Mouse (Mus musculus) thymus, postnatal 14 days (tissue): Measurements from ENCODE around the gene Tma7.

Source experiments
- DNase-seq: peaks from one replicate; pipeline ENCODE4 v3.0.0; 2021

Tma7 gene

GRCm38 (mm10) chr9:109082124-109082800, at the start of gene Tma7, which contains the start of gene Ccdc51:
Tma7 (minus strand) TSS chr9:109082587.
Ccdc51 (plus strand) TSS chr9:109082493.
- DNase-seq = peak; percentile 85

GRCm38 (mm10) chr9:109130076-109130475, 47.7 kb upstream of the Tma7 start:
- no peak for DNase-seq

GRCm38 (mm10) chr9:109128211-109128610, 45.8 kb upstream of the Tma7 start:
- no peak for DNase-seq

GRCm38 (mm10) chr9:109127076-109127475, 44.7 kb upstream of the Tma7 start:
- no peak for DNase-seq

GRCm38 (mm10) chr9:109125481-109125880, 43.1 kb upstream of the Tma7 start:
- DNase-seq = no peak

- DNase-seq = no peak
Measured at GRCm38 (mm10) chr9:109125043-109125442, 42.7 kb upstream of the Tma7 start.

- DNase-seq = no peak
Measured at GRCm38 (mm10) chr9:109124164-109124563, 41.8 kb upstream of the Tma7 start.

- no peak for DNase-seq
Measured at GRCm38 (mm10) chr9:109123266-109123665, 40.9 kb upstream of the Tma7 start.

- DNase-seq = peak; percentile 51
Measured at GRCm38 (mm10) chr9:109122553-109123085, 40.2 kb upstream of the Tma7 start.

- no peak for DNase-seq
Measured at GRCm38 (mm10) chr9:109120956-109121355, 38.6 kb upstream of the Tma7 start.

- DNase-seq = no peak
Measured at GRCm38 (mm10) chr9:109119571-109119970, 37.2 kb upstream of the Tma7 start.

- DNase-seq = no peak
Measured at GRCm38 (mm10) chr9:109118106-109118505, 35.7 kb upstream of the Tma7 start.

GRCm38 (mm10) chr9:109116205-109116604, 33.8 kb upstream of the Tma7 start:
- DNase-seq = no peak

- no peak for DNase-seq
Measured at GRCm38 (mm10) chr9:109114871-109115270, 32.5 kb upstream of the Tma7 start.

GRCm38 (mm10) chr9:109114276-109114675, 31.9 kb upstream of the Tma7 start:
- no peak for DNase-seq

GRCm38 (mm10) chr9:109113331-109113730, 30.9 kb upstream of the Tma7 start:
- DNase-seq = no peak

- no peak for DNase-seq
Measured at GRCm38 (mm10) chr9:109111591-109111990, 29.2 kb upstream of the Tma7 start.

- DNase-seq = no peak
Measured at GRCm38 (mm10) chr9:109111101-109111500, 28.7 kb upstream of the Tma7 start.

- DNase-seq = no peak
Measured at GRCm38 (mm10) chr9:109110240-109110639, 27.9 kb upstream of the Tma7 start.

GRCm38 (mm10) chr9:109107341-109107740, 25.0 kb upstream of the Tma7 start:
- DNase-seq = no peak

GRCm38 (mm10) chr9:109105648-109106047, 23.3 kb upstream of the Tma7 start:
- DNase-seq = no peak

- DNase-seq = no peak
Measured at GRCm38 (mm10) chr9:109105011-109105410, 22.6 kb upstream of the Tma7 start.

- DNase-seq = no peak
Measured at GRCm38 (mm10) chr9:109104083-109104482, 21.7 kb upstream of the Tma7 start.

- DNase-seq = no peak
Measured at GRCm38 (mm10) chr9:109103250-109103649, 20.9 kb upstream of the Tma7 start.

- DNase-seq = no peak
Measured at GRCm38 (mm10) chr9:109102541-109102940, 20.2 kb upstream of the Tma7 start.
